Mouse (Mus musculus) lung, embryonic 15.5 days (tissue): ENCODE measurements at regions not wholly inside any gene's neighbourhood (a gene's known extent, or its start where the extent isn't known, plus 50 kb on each side); places are given as distances from the start of the nearest gene placed in this dataset.

ENCODE experiments used
- ATAC-seq: fragments of 200-750 bp; cut with Nextera tagmentation; 2 replicates; pipeline ENCODE4 v1.8.0; 2017; ENCODE audit warnings: moderate number of reproducible peaks, borderline replicate concordance; ENCODE audit not compliant: low FRiP score, low TSS enrichment; ENCODE audit errors: extremely low read depth
- H3K27ac ChIP-seq: fragments of 300-500 bp; sonication (generic); 2 replicates; pipeline ENCODE4 v1.5.1; 2015; ENCODE audit warnings: moderate library complexity, mild to moderate bottlenecking, inconsistent platforms
- H3K27me3 ChIP-seq: fragments of 300-500 bp; sonication (generic); 2 replicates; pipeline ENCODE4 v1.6.1; 2015; ENCODE audit warnings: inconsistent platforms
- H3K36me3 ChIP-seq: fragments of 300-500 bp; sonication (generic); 2 replicates; pipeline ENCODE4 v1.6.1; 2015; ENCODE audit warnings: inconsistent platforms
- H3K4me1 ChIP-seq: fragments of 300-500 bp; sonication (generic); 2 replicates; pipeline ENCODE4 v1.6.1; 2015; ENCODE audit warnings: inconsistent platforms
- H3K4me2 ChIP-seq: fragments of 300-500 bp; sonication (generic); 2 replicates; pipeline ENCODE4 v1.6.1; 2015; ENCODE audit warnings: inconsistent platforms, mild to moderate bottlenecking, moderate library complexity
- H3K4me3 ChIP-seq: fragments of 300-500 bp; sonication (generic); 2 replicates; pipeline ENCODE4 v1.5.1; 2015; ENCODE audit warnings: mild to moderate bottlenecking, inconsistent platforms
- H3K9ac ChIP-seq: fragments of 300-500 bp; sonication (generic); 2 replicates; pipeline ENCODE4 v1.6.1; 2015; ENCODE audit warnings: inconsistent platforms
- H3K9me3 ChIP-seq: fragments of 300-500 bp; sonication (generic); 2 replicates; pipeline ENCODE4 v1.6.1; 2016; ENCODE audit warnings: inconsistent platforms
- WGBS: fragments of 180-500 bp; shearing (Covaris S2); methylation state at CpG from one replicate; pipeline ENCODE4 v1.1.7; 2015; 5-methylcytosine and 5-hydroxymethylcytosine counted together

GRCm38 (mm10) chr16:30118876-30119275 lies 54.7 kb downstream of the Hes1 start:
- WGBS = 87% methylated on average over 5 of the region's 5 CpGs
- no peaks in the 10 kb centered on the region for H3K36me3 ChIP-seq
- H3K27ac ChIP-seq = no peak overlapping the region
- no peak overlapping the region for H3K4me2 ChIP-seq
- peaks cover 44% of the 10 kb centered on the region for H3K4me1 ChIP-seq
- H3K4me3 ChIP-seq = no peak overlapping the region
- no peaks in the 10 kb centered on the region for H3K27me3 ChIP-seq
- no peak overlapping the region for H3K9ac ChIP-seq
- no peaks in the 10 kb centered on the region for H3K9me3 ChIP-seq
- no peak for ATAC-seq

GRCm38 (mm10) chr16:30120330-30121265 lies 56.4 kb downstream of the Hes1 start:
- 23% methylated on average over 30 of the region's 30 CpGs for WGBS
- H3K4me2 ChIP-seq = peak overlapping the region; percentile 29; the same call in 1 of the 2 replicates
- H3K9me3 ChIP-seq = no peaks in the 10 kb centered on the region
- H3K9ac ChIP-seq = no peak overlapping the region
- no peak overlapping the region for H3K4me3 ChIP-seq
- no peak overlapping the region for H3K27ac ChIP-seq
- H3K4me1 ChIP-seq = peaks cover 30% of the 10 kb centered on the region
- no peak for ATAC-seq
- no peaks in the 10 kb centered on the region for H3K36me3 ChIP-seq
- H3K27me3 ChIP-seq = no peaks in the 10 kb centered on the region

DNA sequence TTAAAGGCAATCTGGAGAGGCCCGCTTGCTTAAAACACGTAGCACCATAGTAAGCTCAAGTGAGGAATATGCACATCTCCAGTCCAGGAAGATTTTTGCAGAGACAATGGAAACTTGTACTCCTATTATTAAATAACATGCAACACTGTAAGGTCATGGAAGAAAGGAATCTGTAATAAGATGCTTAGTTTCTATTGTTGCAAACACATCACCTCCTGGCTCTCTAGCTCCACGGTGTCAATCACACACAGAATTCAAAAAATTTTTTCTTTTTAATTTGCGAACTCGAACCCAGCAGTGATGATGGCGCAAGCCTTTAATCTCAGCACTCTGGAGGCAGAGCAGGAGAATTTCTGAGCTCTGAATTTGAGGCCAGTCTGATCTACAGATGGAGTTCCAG lies 57.4 kb downstream of the Hes1 start:
- Histone ChIP-seq H3K27me3 (no peaks in the 10 kb centered on the region), H3K9me3 (no peaks in the 10 kb centered on the region), H3K4me3 (no peak overlapping the region), H3K9ac (no peak overlapping the region), H3K4me1 (peaks cover 30% of the 10 kb centered on the region), H3K27ac (no peak overlapping the region), H3K4me2 (no peak overlapping the region), H3K36me3 (no peaks in the 10 kb centered on the region)
- 83% methylated on average over 6 of the region's 6 CpGs for WGBS
- no peak for ATAC-seq

DNA sequence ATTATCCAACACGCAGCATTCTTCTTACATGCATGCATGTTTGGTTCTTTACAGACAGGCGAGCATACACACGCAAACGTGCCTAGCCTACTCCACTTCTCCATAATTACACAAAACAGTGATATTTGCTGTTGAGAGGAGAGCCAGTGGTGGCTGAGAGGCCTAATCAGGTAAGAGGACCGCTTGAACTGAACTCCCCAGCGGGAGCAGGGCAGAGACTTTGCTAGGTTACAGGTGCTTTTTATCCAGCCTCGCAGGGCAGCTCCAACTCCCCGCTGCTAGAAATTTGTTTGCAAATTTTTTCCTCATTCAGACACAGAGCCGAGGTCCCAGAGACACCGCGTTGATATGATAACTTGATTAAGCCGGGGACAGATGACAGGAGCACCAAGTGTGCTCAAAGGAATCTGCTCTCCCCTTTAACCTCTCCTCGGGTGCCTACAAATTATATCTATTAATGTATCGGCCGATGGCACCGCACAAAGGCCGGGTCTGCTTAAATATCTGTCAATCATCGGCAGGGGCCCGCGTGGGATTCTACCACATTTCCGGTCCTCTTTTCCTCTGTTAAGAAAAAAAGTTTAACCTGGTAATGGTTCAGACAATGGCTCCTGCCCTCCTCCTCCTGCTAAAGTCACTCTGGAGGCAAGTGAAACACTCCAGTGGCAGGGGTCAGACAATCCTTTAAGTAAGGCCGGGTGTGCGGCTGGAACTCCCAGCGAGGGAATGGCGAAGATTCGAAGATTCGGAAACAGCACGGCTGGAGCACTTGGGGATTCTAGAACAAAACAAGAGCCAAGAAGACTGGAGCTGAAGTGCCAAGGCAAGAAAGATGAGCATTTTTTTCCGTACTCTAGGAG lies 58.3 kb downstream of the Hes1 start:
- no peak overlapping the region for H3K9ac ChIP-seq
- peaks cover 30% of the 10 kb centered on the region for H3K4me1 ChIP-seq
- H3K4me2 ChIP-seq = no peak overlapping the region
- H3K9me3 ChIP-seq = no peaks in the 10 kb centered on the region
- no peaks in the 10 kb centered on the region for H3K27me3 ChIP-seq
- H3K4me3 ChIP-seq = no peak overlapping the region
- no peak overlapping the region; the same call in 1 of the 2 replicates for H3K27ac ChIP-seq
- WGBS = 30% methylated on average over 29 of the region's 29 CpGs
- no peaks in the 10 kb centered on the region for H3K36me3 ChIP-seq
- ATAC-seq = no peak

- H3K4me2 ChIP-seq = no peak overlapping the region
- ATAC-seq = no peak
- no peak overlapping the region for H3K4me3 ChIP-seq
- H3K9ac ChIP-seq = no peak overlapping the region
- peaks cover 12% of the 10 kb centered on the region for H3K4me1 ChIP-seq
- WGBS = 91% methylated on average over 10 of the region's 10 CpGs
- H3K27me3 ChIP-seq = no peaks in the 10 kb centered on the region
- no peaks in the 10 kb centered on the region for H3K36me3 ChIP-seq
- H3K9me3 ChIP-seq = no peaks in the 10 kb centered on the region
- H3K27ac ChIP-seq = no peak overlapping the region
Measured at GRCm38 (mm10) chr16:30127015-30127414, 62.8 kb downstream of the Hes1 start.

DNA sequence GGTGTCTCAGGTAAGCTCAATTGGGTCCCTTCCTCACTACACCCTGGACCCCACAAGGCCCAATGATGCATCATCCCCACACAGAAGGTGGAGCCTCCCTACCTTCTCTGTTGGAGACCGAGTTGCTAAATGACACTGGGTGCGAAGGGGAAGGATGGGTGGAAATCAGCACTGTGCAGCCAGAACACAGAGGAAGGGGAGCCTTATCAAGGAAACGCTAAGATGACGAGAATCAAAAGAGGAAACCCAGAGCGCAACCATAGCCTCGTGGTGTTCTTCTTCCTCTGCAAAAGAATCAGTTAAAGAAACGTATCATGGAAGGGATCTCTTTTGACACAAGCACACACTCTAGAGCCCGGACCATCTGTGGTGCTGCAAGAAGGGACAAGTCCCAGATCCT lies 64.6 kb downstream of the Hes1 start:
- H3K9ac ChIP-seq = no peak overlapping the region
- no peak overlapping the region for H3K4me3 ChIP-seq
- H3K27ac ChIP-seq = no peak overlapping the region
- no peak for ATAC-seq
- no peaks in the 10 kb centered on the region for H3K36me3 ChIP-seq
- H3K27me3 ChIP-seq = no peaks in the 10 kb centered on the region
- no peaks in the 10 kb centered on the region for H3K9me3 ChIP-seq
- no peak overlapping the region for H3K4me2 ChIP-seq
- H3K4me1 ChIP-seq = no peaks in the 10 kb centered on the region
- WGBS = 84% methylated on average over 8 of the region's 8 CpGs

DNA sequence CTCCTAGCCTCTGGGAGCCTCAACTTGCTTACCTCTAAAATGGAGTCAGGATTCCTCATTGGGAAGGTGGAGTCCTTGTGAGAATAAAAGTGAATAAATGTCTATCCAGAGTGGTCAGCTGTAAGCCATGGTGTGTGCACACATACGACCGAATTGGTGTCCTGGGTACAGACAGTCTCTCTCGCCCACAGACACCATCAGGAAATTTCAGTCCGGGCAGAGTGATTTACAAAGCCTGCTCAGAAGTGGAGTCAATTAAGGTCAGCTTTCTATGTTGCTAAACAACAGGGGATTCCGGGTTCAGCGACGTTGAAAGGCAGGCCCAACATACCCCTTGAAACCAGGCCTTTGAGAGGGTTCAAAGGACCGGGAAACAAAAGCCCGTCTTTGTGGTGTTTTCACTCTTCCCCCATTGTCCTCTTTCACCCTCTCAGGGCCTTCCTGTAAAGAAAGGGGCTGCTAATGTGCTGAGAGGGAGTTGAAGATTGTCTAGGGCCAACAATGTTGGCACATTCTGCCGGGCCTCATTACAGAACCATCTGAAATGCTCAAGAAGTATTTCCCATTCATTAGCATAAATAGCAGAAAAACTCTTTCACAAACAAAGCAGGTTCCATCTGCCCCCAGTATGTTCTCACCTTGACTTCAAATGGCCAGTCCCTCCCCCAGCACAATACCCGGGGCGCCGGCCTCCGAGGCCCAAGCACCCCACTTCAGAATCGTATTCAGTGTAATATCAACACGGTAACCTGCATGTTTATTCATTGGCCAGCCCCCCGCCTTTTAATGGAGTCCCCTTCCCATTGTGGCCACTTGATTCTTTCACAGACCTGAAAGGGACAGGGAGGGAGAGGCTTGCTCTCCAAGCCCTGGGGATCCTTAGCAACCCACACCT lies 65.3 kb downstream of the Hes1 start:
- Histone ChIP-seq H3K27ac (no peak overlapping the region), H3K4me3 (no peak overlapping the region), H3K4me2 (no peak overlapping the region), H3K36me3 (no peaks in the 10 kb centered on the region), H3K9ac (no peak overlapping the region), H3K4me1 (peaks cover 3% of the 10 kb centered on the region; the same call in 1 of the 2 replicates), H3K9me3 (no peaks in the 10 kb centered on the region), H3K27me3 (no peaks in the 10 kb centered on the region)
- WGBS = 49% methylated on average over 17 of the region's 17 CpGs
- ATAC-seq = no peak

DNA sequence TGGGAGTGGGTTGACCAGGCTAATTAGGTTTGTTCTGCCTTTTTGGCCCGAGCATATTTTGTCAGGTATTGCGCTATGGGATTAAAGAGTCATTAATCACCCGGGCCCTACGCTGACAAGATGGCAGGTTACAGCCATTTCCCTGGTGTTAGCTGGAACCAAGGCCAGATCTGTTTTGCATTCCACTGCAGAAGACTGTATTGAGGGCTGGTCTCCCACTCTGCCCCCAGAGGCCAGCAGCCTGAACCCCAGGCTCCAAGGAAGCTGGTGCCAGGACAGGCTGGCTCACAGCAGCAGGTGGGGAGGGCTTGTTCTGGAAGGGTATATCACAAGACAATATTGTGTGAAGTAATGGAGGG lies 65.9 kb downstream of the Hes1 start:
- Histone ChIP-seq H3K36me3 (no peaks in the 10 kb centered on the region), H3K4me3 (no peak overlapping the region), H3K27ac (no peak overlapping the region), H3K4me1 (peaks cover 9% of the 10 kb centered on the region), H3K4me2 (no peak overlapping the region), H3K9ac (no peak overlapping the region), H3K27me3 (no peaks in the 10 kb centered on the region), H3K9me3 (no peaks in the 10 kb centered on the region)
- no peak for ATAC-seq
- 70% methylated on average over 4 of the region's 4 CpGs for WGBS

DNA sequence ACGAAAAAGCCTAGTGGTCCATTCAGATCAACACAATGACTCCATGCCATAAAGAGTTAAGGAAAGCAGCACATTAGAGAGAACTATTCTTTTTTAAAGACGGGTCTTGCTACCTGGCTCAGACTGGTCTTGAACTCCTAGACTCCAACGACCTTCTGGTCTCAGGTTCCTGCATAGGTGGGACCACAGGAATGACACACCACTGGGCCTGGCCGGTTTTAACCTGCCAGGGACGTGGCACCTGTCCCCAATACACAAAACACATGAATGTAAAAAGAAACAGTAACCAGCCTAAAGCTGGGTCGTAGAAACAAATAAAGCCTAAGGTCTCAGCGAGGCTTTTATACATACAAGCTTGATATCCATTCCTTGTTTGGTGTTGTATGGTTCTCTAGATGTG lies 67.9 kb downstream of the Hes1 start:
- H3K27me3 ChIP-seq = no peaks in the 10 kb centered on the region
- H3K27ac ChIP-seq = no peak overlapping the region
- no peak overlapping the region for H3K4me2 ChIP-seq
- no peaks in the 10 kb centered on the region for H3K9me3 ChIP-seq
- peaks cover 9% of the 10 kb centered on the region for H3K4me1 ChIP-seq
- H3K36me3 ChIP-seq = no peaks in the 10 kb centered on the region
- 68% methylated on average over 7 of the region's 7 CpGs for WGBS
- no peak overlapping the region for H3K4me3 ChIP-seq
- H3K9ac ChIP-seq = no peak overlapping the region
- ATAC-seq = no peak

DNA sequence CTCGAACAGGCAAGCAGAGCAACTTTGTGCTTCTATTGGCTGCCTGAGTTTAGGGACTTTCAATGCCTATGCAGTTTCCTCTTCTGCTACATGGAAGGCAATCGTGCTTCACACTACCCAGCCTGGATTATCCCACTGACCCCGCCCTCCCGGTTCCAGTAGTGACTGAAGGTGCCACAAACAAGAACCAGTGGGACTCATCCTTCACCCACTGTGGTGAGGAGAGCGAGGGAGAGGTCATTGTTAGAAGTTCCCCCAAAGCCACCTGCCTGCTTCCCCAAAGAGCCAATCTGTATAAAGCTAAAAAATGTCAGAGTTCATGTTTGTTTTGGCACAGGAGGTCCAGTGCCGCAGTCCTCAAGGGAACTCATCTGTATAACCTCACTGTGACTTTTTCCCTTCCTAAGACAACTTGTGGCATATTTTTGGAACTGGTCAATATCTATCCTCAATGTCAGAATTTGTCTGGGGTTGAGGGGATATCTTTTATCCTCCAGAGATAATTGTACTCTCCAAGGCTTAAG lies 70.5 kb downstream of the Hes1 start:
- Histone ChIP-seq H3K9ac (no peak overlapping the region), H3K4me2 (no peak overlapping the region), H3K36me3 (no peaks in the 10 kb centered on the region), H3K4me3 (no peak overlapping the region), H3K4me1 (peaks cover 9% of the 10 kb centered on the region), H3K27ac (no peak overlapping the region), H3K9me3 (no peaks in the 10 kb centered on the region), H3K27me3 (no peaks in the 10 kb centered on the region)
- 30% methylated on average over 6 of the region's 6 CpGs for WGBS
- no peak for ATAC-seq

DNA sequence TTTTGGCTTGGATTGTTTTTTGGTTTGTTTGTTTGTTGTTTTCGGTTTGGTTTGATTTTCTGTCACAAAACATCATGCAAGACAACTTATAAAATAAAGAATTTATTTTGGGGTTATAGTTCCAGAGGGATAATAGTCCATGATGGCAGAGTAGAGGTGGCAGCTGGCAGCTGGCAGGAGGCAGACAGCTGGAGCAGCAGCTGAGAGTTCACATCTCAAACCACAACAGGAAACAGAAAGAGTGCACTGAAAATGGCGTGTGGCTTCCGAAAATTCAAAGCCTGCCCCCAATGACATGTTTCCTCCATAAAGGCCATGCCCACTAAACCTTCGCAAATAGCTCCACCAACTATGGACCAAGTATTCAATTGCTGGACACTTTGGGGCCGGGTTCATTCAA lies 72.7 kb downstream of the Hes1 start:
- Histone ChIP-seq H3K9me3 (no peaks in the 10 kb centered on the region), H3K4me1 (peaks cover 9% of the 10 kb centered on the region), H3K9ac (no peak overlapping the region), H3K27me3 (no peaks in the 10 kb centered on the region), H3K36me3 (no peaks in the 10 kb centered on the region), H3K27ac (no peak overlapping the region), H3K4me2 (no peak overlapping the region), H3K4me3 (no peak overlapping the region)
- 88% methylated on average over 5 of the region's 5 CpGs for WGBS
- no peak for ATAC-seq
